Mouse (Mus musculus) heart, embryonic 11.5 days (tissue): ENCODE measurements around the gene Abhd14a. TPM values are rescaled to one million over a fixed set of nuclear protein-coding genes. Genes with fewer than 3 reads are reported as not detected.

Experiments used
- ATAC-seq: fragments of 200-750 bp; cut with Nextera tagmentation; replicated peaks from 2 replicates; pipeline ENCODE4 v1.8.0; 2017; ENCODE audit warnings: moderate library complexity; ENCODE audit not compliant: insufficient number of reproducible peaks, low FRiP score, low TSS enrichment
- H3K27ac ChIP-seq: fragments of 300-500 bp; sonication (generic); 2 replicates; pipeline ENCODE4 v1.5.1; 2014; ENCODE audit warnings: mild to moderate bottlenecking, low read depth, low read length
- H3K27me3 ChIP-seq: fragments of 300-500 bp; sonication (generic); 2 replicates; pipeline ENCODE4 v1.6.1; 2014; ENCODE audit warnings: mild to moderate bottlenecking, low read length, mixed read lengths; ENCODE audit not compliant: control insufficient read depth, insufficient read depth
- H3K36me3 ChIP-seq: fragments of 300-500 bp; sonication (generic); 2 replicates; pipeline ENCODE4 v1.6.1; 2014; ENCODE audit warnings: mild to moderate bottlenecking, low read length, moderate library complexity, mixed read lengths; ENCODE audit not compliant: control insufficient read depth, insufficient read depth
- H3K4me1 ChIP-seq: fragments of 300-500 bp; sonication (generic); 2 replicates; pipeline ENCODE4 v1.6.1; 2014; ENCODE audit warnings: low read length; ENCODE audit not compliant: control insufficient read depth, insufficient read depth
- H3K4me2 ChIP-seq: fragments of 300-500 bp; sonication (generic); 2 replicates; pipeline ENCODE4 v1.6.1; 2014; ENCODE audit warnings: mild to moderate bottlenecking, moderate library complexity
- H3K4me3 ChIP-seq: fragments of 300-500 bp; sonication (generic); 2 replicates; pipeline ENCODE4 v1.5.1; 2014; ENCODE audit warnings: low read depth, low read length
- H3K9ac ChIP-seq: fragments of 300-500 bp; sonication (generic); 2 replicates; pipeline ENCODE4 v1.6.1; 2014; ENCODE audit warnings: mild to moderate bottlenecking, low read depth, low read length, moderate library complexity
- H3K9me3 ChIP-seq: fragments of 300-500 bp; sonication (generic); replicated peaks from 2 replicates; pipeline ENCODE4 v1.6.1; 2016; ENCODE audit warnings: low read length; ENCODE audit not compliant: control insufficient read depth
- WGBS: fragments of 180-500 bp; shearing (Covaris S2); extraction: QIAGEN DNeasy Blood & Tissue Kit; methylation state at CpG from one replicate; pipeline ENCODE4 v1.1.7; 2014; ENCODE audit not compliant: insufficient replicate concordance; 5-methylcytosine and 5-hydroxymethylcytosine counted together
- polyA plus RNA-seq: library from polyadenylated mRNA; unstranded; fragments of >200 nt; fragmentation: Nextera tagmentation; extraction: Ambion mirVana; gene quantifications from 2 replicates; pipeline ENCODE4 v1.2.1, GENCODE M21; 2014

Abhd14a gene
- polyA plus RNA-seq, 1 experiment from 2014 or later, result 41.9 TPM

DNA sequence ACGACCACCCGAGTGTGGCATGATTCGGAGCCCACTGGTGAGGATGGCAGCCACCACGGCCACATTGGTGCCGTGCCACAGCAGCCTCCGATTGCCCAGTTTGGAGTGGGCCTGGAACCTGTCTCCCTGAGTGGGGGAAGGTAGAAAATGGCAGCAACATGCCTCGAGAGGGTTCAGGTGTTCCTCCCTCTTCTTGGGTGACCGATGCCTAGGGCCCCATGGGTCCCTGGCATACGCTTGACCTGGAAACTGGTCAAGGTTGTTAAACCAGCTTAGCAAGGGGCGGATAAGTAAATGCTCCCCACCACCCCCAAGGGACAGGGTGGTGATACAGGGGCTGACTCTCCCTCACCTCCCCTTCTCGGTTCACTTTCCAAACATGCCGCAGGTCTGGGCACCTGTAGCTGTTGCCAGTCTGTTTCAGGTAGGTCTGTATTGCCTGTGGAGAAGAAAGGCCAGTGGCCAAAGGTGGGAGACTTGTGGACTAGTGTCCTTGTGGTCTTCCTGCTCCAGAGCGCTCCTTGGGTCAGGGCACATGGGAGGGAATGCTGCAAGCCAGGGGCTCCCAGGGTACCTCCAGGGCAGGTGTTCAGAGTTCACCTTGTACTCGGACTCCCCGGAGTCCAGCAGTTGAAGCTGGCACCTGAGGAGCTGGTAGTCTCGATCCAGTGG is 25.7 kb upstream of the Abhd14a start:
- Histone ChIP-seq H3K27me3 (no peaks in the 10 kb centered on the region), H3K9me3 (no peaks in the 10 kb centered on the region), H3K4me1 (peaks cover 33% of the 10 kb centered on the region), H3K9ac (no peak overlapping the region), H3K36me3 (no peaks in the 10 kb centered on the region), H3K4me2 (no peak overlapping the region), H3K4me3 (no peak overlapping the region), H3K27ac (no peak overlapping the region)
- no peak for ATAC-seq
- WGBS, result 85% methylated on average over 16 of the region's 16 CpGs

GRCm38 (mm10) chr9:106472321-106472720 is 24.8 kb upstream of the Abhd14a start:
- peaks cover 30% of the 10 kb centered on the region for H3K4me1 ChIP-seq
- no peak overlapping the region for H3K4me2 ChIP-seq
- H3K4me3 ChIP-seq, result no peak overlapping the region
- H3K27me3 ChIP-seq, result no peaks in the 10 kb centered on the region
- no peak overlapping the region for H3K27ac ChIP-seq
- no peaks in the 10 kb centered on the region for H3K9me3 ChIP-seq
- no peak overlapping the region for H3K9ac ChIP-seq
- 49% methylated on average over 4 of the region's 4 CpGs for WGBS
- H3K36me3 ChIP-seq, result no peaks in the 10 kb centered on the region
- no peak for ATAC-seq

- Histone ChIP-seq H3K36me3 (no peaks in the 10 kb centered on the region), H3K27me3 (no peaks in the 10 kb centered on the region; the same call in 1 of the 2 replicates), H3K9me3 (no peaks in the 10 kb centered on the region), H3K9ac (no peak overlapping the region), H3K27ac (no peak overlapping the region), H3K4me2 (peak overlapping the region; percentile 52), H3K4me1 (peaks cover 30% of the 10 kb centered on the region), H3K4me3 (0 out of 2 replicates have a peak overlapping the region, but pooled peaks have one; percentile 15)
- 10% methylated on average over 5 of the region's 5 CpGs for WGBS
- ATAC-seq, result peak; percentile 11; the same call in 1 of the 2 replicates
Observed at GRCm38 (mm10) chr9:106471892-106472291, 24.4 kb upstream of the Abhd14a start.

DNA sequence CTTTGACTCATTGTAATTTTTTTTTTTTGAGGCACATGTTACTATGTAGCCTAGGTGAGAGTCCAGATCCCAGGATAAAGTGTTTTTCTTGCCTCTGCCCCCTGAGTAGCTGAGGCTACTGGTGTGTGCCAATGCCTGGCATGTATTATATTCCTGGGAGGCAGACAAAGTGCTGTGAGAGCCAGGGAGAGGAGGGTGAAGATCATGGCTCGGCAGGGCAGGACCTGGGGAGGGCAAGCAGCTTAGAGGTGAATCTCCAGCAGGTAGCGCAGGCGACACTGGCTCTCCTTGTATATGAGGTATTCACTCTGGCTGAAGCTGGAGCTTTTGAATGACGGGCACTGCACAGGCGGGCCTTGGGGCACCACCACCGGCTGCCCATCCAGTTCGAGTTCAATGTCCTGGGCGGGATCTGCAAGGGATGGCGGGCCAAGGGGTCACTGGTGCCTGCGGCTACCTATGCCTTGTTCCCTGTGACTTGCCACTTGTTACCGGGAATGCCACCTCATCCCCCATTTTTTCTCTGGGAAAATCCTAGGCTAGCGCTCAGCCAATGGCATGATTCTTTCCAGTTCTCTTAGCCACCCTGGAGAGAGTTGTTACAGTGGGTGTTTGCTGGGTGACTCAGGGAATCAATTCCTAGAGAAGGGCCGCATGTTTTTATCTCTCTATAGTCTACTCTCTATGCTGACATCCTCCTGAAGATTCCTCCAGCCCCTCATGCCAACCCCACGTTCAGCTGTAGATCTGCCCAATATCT is 23.7 kb upstream of the Abhd14a start:
- H3K4me3 ChIP-seq, result 0 out of 2 replicates have a peak overlapping the region, but pooled peaks have one; percentile 15

GRCm38 (mm10) chr9:106469776-106470175 is 22.3 kb upstream of the Abhd14a start:
- Histone ChIP-seq H3K9me3 (no peaks in the 10 kb centered on the region), H3K4me1 (peaks cover 25% of the 10 kb centered on the region), H3K9ac (no peak overlapping the region), H3K4me2 (no peak overlapping the region), H3K27ac (no peak overlapping the region), H3K4me3 (no peak overlapping the region), H3K27me3 (peaks cover 6% of the 10 kb centered on the region), H3K36me3 (no peaks in the 10 kb centered on the region)
- 59% methylated on average over 9 of the region's 9 CpGs for WGBS
- ATAC-seq, result no peak

More for the DNA sequence above, 23.7 kb upstream of the Abhd14a start:
- Histone ChIP-seq H3K27me3 (no peaks in the 10 kb centered on the region; the same call in 1 of the 2 replicates), H3K36me3 (no peaks in the 10 kb centered on the region), H3K27ac (no peak overlapping the region), H3K4me1 (peaks cover 25% of the 10 kb centered on the region), H3K4me2 (peak overlapping the region; percentile 52), H3K9ac (no peak overlapping the region), H3K9me3 (no peaks in the 10 kb centered on the region)
- WGBS, result 56% methylated on average over 14 of the region's 14 CpGs
- ATAC-seq, result no peak

GRCm38 (mm10) chr9:106469317-106469716 is 21.8 kb upstream of the Abhd14a start:
- H3K27ac ChIP-seq, result no peak overlapping the region
- WGBS, result 64% methylated on average over 6 of the region's 6 CpGs
- no peak overlapping the region for H3K4me3 ChIP-seq
- H3K27me3 ChIP-seq, result peaks cover 6% of the 10 kb centered on the region
- no peak for ATAC-seq
- no peaks in the 10 kb centered on the region for H3K36me3 ChIP-seq
- peaks cover 25% of the 10 kb centered on the region for H3K4me1 ChIP-seq
- no peak overlapping the region for H3K4me2 ChIP-seq
- H3K9ac ChIP-seq, result no peak overlapping the region
- no peaks in the 10 kb centered on the region for H3K9me3 ChIP-seq

- 87% methylated on average over 7 of the region's 7 CpGs for WGBS
- ATAC-seq, result no peak
Observed at GRCm38 (mm10) chr9:106467746-106468145, 20.3 kb upstream of the Abhd14a start.

DNA sequence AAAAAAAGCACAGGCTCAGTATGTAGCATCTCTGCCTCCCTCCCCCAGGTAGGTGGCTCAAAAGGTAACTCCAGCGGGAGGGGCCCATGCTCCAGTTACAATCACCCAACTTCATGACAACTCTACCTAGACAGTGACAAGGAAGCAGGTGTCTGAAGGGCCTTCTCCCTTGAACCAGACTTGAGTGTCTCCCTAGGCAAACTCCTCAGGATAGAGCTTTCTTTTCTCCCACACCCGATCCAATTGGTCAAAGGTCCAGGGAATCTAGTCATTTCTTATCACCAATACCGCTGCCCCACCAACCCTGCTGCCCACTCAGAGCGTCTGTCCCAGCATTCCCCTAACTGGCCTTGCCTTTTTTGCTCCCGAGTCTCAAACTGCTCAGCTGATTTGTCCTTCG is 19.2 kb upstream of the Abhd14a start:
- H3K36me3 ChIP-seq, result peaks cover 4% of the 10 kb centered on the region
- no peak for ATAC-seq
- no peak overlapping the region for H3K4me3 ChIP-seq
- no peak overlapping the region for H3K9ac ChIP-seq
- 78% methylated on average over 6 of the region's 6 CpGs for WGBS
- peaks cover 11% of the 10 kb centered on the region for H3K27me3 ChIP-seq
- no peak overlapping the region for H3K4me2 ChIP-seq
- H3K9me3 ChIP-seq, result no peaks in the 10 kb centered on the region
- H3K27ac ChIP-seq, result no peak overlapping the region
- H3K4me1 ChIP-seq, result peaks cover 14% of the 10 kb centered on the region

More at GRCm38 (mm10) chr9:106467746-106468145, 20.3 kb upstream of the Abhd14a start:
- Histone ChIP-seq H3K9ac (no peak overlapping the region), H3K36me3 (peaks cover 4% of the 10 kb centered on the region), H3K27ac (no peak overlapping the region), H3K4me1 (peaks cover 22% of the 10 kb centered on the region), H3K27me3 (peaks cover 11% of the 10 kb centered on the region), H3K9me3 (no peaks in the 10 kb centered on the region), H3K4me2 (no peak overlapping the region), H3K4me3 (no peak overlapping the region)
